Mouse (Mus musculus) left cerebral cortex, adult 2 months (tissue): ENCODE measurements at regions not wholly inside any gene's neighbourhood (a gene's known extent, or its start where the extent isn't known, plus 50 kb on each side); places are given as distances from the start of the nearest gene placed in this dataset.

ENCODE experiments used
- DNase-seq, 2 experiments: peaks; one replicate each; pipeline ENCODE4 v3.0.0; 2021 to 2022; ENCODE audit warnings: low spot score in 2 of 2, mixed read lengths in 1 of 2; ENCODE audit errors: extremely low spot score in 1 of 2
- H3K27ac ChIP-seq: fragments of 200-600 bp; 2 replicates; pipeline ENCODE4 v1.8.1; 2022
- H3K4me3 ChIP-seq: fragments of 200-600 bp; 2 replicates; pipeline ENCODE4 v1.8.1; 2022
- CTCF ChIP-seq: fragments of 200-600 bp; IDR thresholded peaks from 2 replicates; pipeline ENCODE4 v1.8.1; 2022; ENCODE audit warnings: antibody characterized with exemption, mild to moderate bottlenecking, moderate library complexity
- intact Hi-C: fragments of 180-260 bp; cut with DNase I; formaldehyde crosslinking; loops from one replicate; pipeline ENCODE4 v1.15.1; 2025

GRCm38 (mm10) chr2:166338396-166339085 is 183.1 kb upstream of the Sulf2 start:
- intact Hi-C loops, result loop anchor here (5.0 kb wide), 1 partner anchor 181 kb away; the partner anchor contains the start of gene Sulf2
- no peak overlapping the region for H3K27ac ChIP-seq
- no peak overlapping the region for H3K4me3 ChIP-seq
- no peak for DNase-seq
- peak; percentile 36 for TF ChIP-seq CTCF

DNA sequence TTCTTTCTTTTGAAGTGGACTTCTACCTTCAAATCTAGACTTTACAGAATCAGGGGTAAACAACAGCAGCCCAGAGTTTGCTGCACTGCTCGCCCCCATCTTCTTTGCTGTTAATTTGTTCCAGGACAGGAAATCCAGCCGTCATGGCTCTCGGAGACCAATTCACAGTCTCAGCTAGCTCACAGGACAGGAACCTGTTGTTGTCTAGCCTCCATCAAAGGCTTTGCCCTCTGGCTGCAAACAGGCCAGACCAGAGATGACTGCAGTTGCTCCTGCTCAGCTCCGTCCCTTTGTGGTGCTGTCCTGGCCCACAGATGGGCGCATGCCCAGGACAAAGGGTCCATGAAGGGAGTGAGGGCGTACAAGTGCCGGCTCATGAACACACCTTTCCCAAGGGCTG is 182.2 kb upstream of the Sulf2 start:
- intact Hi-C loops, result loop anchor here (5.0 kb wide), 1 partner anchor 180 kb away; the partner anchor contains the start of gene Sulf2
- no peak for TF ChIP-seq CTCF
- Histone ChIP-seq H3K4me3 (no peak overlapping the region), H3K27ac (no peak overlapping the region)
- DNase-seq, result no peak

DNA sequence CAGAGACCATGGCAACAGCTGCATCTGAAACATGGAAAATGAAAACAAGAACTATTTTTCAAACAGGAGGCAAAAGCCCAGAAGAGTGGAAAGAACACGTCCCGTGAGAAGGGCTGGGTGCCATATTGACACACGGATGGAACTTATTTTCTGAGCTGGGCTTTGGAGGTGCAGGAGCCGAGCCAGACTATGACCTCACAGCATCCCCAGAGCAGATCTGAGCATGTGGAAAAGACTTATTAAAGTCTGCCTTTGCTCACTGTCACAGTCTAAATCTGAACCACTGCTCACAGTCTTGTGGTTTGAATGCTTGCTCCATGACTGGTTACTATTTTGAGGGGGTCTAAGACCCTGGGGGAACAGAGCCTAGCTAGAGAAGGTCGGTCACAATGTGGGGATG is 180.2 kb upstream of the Sulf2 start:
- no peak for TF ChIP-seq CTCF
- intact Hi-C loops, result loop anchor here (5.0 kb wide), 1 partner anchor 178 kb away; the partner anchor contains the start of gene Sulf2
- DNase-seq, result no peak
- Histone ChIP-seq H3K27ac (no peak overlapping the region), H3K4me3 (no peak overlapping the region)

DNA sequence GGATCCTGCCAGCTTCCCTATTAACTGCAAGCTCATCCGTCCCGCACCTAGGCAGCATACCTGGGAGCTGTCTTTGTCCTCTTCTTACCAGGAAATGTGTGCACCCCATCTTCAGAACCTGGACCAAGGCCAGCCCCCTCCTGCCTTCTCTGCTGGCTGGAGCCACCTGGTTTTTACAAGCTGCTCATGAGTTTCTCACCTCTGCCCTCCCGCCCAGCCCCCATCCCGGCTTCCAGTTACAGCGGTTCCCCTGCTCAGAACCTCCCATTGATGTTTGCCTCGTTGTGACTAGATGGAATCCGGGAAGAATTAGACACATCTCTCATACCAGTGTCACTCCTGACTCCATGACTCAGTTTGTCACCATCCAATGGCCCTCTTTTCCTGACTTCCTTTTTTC is 179.1 kb upstream of the Sulf2 start:
- Histone ChIP-seq H3K27ac (no peak overlapping the region), H3K4me3 (no peak overlapping the region)
- no peak for TF ChIP-seq CTCF
- intact Hi-C loops, result no loop called here
- no peak for DNase-seq

GRCm38 (mm10) chr2:166333818-166334217 is 178.4 kb upstream of the Sulf2 start:
- TF ChIP-seq CTCF, result no peak
- intact Hi-C loops, result no loop called here
- DNase-seq, result no peak
- no peak overlapping the region for H3K27ac ChIP-seq
- H3K4me3 ChIP-seq, result no peak overlapping the region

DNA sequence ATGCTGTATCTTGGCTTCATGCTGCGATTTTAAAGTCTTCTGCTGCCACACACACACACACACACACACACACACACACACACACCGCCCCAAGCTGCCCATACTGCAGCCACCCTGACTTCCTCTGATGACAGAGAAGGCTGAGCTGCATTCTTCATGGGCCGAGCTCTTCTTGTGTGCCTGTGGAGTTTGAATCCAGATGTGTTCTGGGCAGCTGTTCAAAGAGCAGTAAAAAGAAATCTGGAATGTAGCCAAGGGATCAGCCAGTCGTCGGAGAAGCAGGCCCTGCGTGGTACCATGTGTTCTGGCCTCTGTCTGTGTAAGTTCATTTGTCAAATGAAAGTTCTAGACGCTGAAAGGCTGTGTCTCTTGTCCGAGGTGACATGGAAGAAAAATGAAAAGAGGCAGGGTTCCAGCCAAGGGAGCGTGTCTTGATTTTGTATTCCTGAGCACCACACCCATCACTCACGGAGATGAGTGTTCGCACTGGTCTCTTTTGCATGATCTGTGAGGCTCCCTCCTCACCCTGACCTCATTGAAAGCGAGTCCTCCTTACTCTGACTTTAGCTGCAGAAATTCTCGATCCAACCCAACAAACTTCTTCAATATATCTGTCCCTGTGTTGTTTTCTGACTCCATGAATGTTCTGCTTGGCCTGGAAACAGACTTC is 177.4 kb upstream of the Sulf2 start:
- Histone ChIP-seq H3K4me3 (no peak overlapping the region), H3K27ac (no peak overlapping the region)
- intact Hi-C loops, result no loop called here
- no peak for DNase-seq
- TF ChIP-seq CTCF, result no peak

DNA sequence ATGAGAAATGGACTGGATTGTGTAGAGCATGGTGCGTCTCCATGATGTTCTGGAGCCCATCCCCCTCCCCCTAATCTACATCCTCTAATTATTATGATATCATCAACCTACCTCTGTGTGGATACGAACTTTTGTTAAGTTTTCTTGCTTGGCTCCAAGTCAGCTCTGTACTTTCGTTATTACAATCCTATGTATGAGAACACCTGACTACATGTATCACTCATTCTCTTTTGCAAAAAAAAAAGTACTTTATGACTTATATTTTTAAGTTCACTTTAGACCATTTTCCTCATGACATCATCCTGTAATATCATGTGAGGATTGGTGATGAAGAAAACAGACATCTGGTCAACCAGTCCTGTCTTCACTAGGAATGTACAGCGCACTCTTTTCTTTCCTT is 175.7 kb upstream of the Sulf2 start:
- H3K27ac ChIP-seq, result no peak overlapping the region
- no peak overlapping the region for H3K4me3 ChIP-seq
- no peak for DNase-seq
- intact Hi-C loops, result no loop called here
- TF ChIP-seq CTCF, result no peak

GRCm38 (mm10) chr2:166330364-166330763 is 174.9 kb upstream of the Sulf2 start:
- Histone ChIP-seq H3K27ac (no peak overlapping the region), H3K4me3 (no peak overlapping the region)
- no peak for DNase-seq
- intact Hi-C loops, result no loop called here
- TF ChIP-seq CTCF, result no peak

- DNase-seq, result no peak
- no peak for TF ChIP-seq CTCF
- no peak overlapping the region for H3K27ac ChIP-seq
- intact Hi-C loops, result no loop called here
- H3K4me3 ChIP-seq, result no peak overlapping the region
Measured at GRCm38 (mm10) chr2:166329556-166330340, 174.3 kb upstream of the Sulf2 start.

DNA sequence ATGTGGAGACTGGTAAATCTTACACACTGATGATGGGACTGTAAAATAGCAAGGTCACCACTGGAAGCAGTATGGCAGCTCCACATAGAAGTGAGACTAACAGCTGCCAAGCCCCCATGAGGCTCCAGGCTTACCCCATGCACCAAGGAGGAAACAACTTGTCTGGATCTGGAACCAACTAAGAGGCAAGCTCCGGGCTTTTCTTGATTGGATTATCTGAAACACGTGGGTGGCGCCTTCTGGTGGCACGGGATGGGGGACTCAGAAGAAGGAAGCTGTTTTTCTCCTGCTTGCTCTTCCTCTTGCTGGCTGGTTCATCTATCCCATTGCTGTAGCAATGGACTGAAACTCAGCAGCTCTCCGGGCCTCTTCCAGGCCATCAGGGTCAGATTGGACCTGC is 171.5 kb upstream of the Sulf2 start:
- intact Hi-C loops, result no loop called here
- no peak for DNase-seq
- Histone ChIP-seq H3K4me3 (no peak overlapping the region), H3K27ac (no peak overlapping the region)
- TF ChIP-seq CTCF, result no peak

DNA sequence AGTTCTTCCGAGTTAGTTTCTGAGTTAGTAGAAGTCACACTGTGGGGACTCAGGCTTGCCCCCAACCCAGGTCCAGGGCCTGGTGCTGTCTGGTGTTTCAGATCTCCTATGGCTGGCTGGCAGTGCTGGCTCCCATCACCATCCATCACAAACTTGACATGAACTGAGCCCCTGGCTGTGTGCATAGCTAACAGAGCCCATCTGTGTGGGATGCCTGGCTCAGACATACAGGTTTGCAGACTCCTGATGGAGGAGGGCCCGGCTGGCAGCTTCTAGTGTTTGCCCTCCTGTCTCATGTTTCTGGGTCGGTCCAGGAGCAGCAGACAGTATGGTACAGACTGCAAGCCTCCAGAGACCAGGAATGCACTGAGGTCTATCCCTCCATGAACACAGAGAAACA is 169.5 kb upstream of the Sulf2 start:
- H3K4me3 ChIP-seq, result no peak overlapping the region
- no peak for TF ChIP-seq CTCF
- intact Hi-C loops, result no loop called here
- H3K27ac ChIP-seq, result no peak overlapping the region
- no peak for DNase-seq

DNA sequence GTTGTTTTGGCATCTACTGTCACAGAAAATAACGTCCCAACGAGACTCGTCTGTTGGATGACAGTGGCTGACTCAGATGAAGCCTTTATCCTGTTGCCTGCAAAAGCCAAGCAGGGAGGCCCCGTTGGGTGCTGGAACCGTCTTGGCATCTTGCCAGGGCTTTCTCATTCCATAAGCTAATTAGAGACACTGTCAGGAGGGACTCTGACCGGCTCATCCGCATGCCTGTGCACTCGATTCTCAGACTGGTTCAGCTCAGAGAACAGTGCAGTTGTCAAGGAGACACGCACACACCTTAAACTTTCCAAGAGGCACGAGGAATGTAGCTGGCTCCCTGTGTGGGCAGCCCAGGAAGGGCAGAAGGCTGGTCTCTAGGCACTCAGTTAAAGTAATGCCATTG is 169.0 kb upstream of the Sulf2 start:
- H3K27ac ChIP-seq, result no peak overlapping the region
- H3K4me3 ChIP-seq, result no peak overlapping the region
- intact Hi-C loops, result no loop called here
- peak; percentile 30 to 42 for DNase-seq
- TF ChIP-seq CTCF, result no peak
